Mouse (Mus musculus): ENCODE measurements around the gene Mettl3. TPM values are rescaled to one million over a fixed set of nuclear protein-coding genes. Genes with fewer than 3 reads are reported as not detected.
"Not testable (repeated sequence)": the region's sequence is repeated elsewhere in the genome, so short reads cannot be mapped to it uniquely, and the experiment has no call there.

Mettl3 gene
- polyA plus RNA-seq, 1 experiment from 2014 or later: 53.7 TPM

GRCm38 (mm10) chr14:52319361-52319760, 14.4 kb upstream of the Mettl3 start:
- 31% methylated on average over 6 of the region's 6 CpGs for WGBS
- no peak overlapping the region; the same call in 1 of the 2 replicates for H3K27ac ChIP-seq (ENCODE audit: low read depth, low read length)
- ATAC-seq (ENCODE audit: low FRiP score, low TSS enrichment): no peak
- H3K36me3 ChIP-seq (ENCODE audit: control insufficient read depth, insufficient read depth, low read length): peaks cover 5% of the 10 kb centered on the region; the same call in 1 of the 2 replicates
- H3K27me3 ChIP-seq (ENCODE audit: control insufficient read depth, insufficient read depth, low read length): no peaks in the 10 kb centered on the region
- H3K9me3 ChIP-seq (ENCODE audit: control insufficient read depth, low read length): no peaks in the 10 kb centered on the region
- peaks cover 10% of the 10 kb centered on the region; the same call in 1 of the 2 replicates for H3K4me1 ChIP-seq (ENCODE audit: control insufficient read depth, insufficient read depth, low read length)
- no peak overlapping the region for H3K4me3 ChIP-seq (ENCODE audit: low read length)
- no peak overlapping the region for H3K4me2 ChIP-seq (replicated peaks; ENCODE audit: low read depth, low read length)
- no peak overlapping the region for H3K9ac ChIP-seq (ENCODE audit: low read depth, low read length)

DNA sequence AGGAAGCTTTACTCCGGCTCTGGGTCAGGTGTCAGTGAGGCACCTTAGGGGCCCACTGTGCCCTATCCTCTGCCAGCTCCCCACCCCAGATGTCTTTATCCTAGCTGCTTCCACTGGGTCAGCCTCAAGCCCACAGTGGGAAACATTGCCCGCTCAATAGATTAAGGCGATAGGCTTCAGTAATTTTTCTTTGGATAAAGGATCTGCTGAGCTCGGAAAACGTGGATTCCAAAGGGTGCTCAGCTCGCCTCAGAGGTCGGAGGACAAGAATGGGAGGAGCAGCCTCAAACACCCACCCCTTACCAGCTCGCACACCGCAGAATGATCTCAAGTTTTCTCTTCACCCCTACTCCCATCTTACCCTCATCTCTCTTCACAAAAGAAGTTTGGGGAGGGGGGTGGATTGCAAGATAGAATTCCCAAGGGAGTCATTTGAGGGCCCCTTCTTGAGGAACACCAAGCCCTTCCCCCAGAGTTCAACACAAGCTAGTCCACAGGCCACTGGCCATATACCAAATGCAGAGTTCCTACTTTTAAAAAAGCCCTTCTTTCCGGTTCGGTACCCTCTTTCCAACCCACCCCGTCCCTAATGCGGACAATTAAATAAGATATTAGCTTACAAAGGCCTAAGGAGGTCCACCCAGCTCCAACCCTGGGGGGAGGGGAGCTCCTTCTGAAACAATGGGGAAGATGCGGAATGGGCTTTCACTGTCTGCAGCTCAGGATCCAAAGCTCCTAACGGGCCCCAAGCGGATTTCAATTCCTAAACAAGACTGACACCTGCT, 11.7 kb upstream of the Mettl3 start:
- peak overlapping the region; percentile 93 for H3K4me2 ChIP-seq (replicated peaks; ENCODE audit: low read depth, low read length)
- H3K27me3 ChIP-seq (ENCODE audit: control insufficient read depth, insufficient read depth, low read length): no peaks in the 10 kb centered on the region
- peak overlapping the region; percentile 68 for H3K4me3 ChIP-seq (ENCODE audit: low read length)
- ATAC-seq (ENCODE audit: low FRiP score, low TSS enrichment): peak; percentile 90
- H3K27ac ChIP-seq (ENCODE audit: low read depth, low read length): peak overlapping the region; percentile 93
- peak overlapping the region; percentile 80 for H3K9ac ChIP-seq (ENCODE audit: low read depth, low read length)
- WGBS: 5% methylated on average over 16 of the region's 16 CpGs
- peaks cover 16% of the 10 kb centered on the region; the same call in 1 of the 2 replicates for H3K4me1 ChIP-seq (ENCODE audit: control insufficient read depth, insufficient read depth, low read length)
- peaks cover 10% of the 10 kb centered on the region; the same call in 1 of the 2 replicates for H3K9me3 ChIP-seq (ENCODE audit: control insufficient read depth, low read length)
- peaks cover 33% of the 10 kb centered on the region for H3K36me3 ChIP-seq (ENCODE audit: control insufficient read depth, insufficient read depth, low read length)

GRCm38 (mm10) chr14:52315792-52316440, 11.0 kb upstream of the Mettl3 start:
- Histone ChIP-seq H3K9me3 (ENCODE audit: control insufficient read depth, low read length) (peaks cover 10% of the 10 kb centered on the region; the same call in 1 of the 2 replicates), H3K4me2 (replicated peaks; ENCODE audit: low read depth, low read length) (peak overlapping the region; percentile 93), H3K4me1 (ENCODE audit: control insufficient read depth, insufficient read depth, low read length) (peaks cover 16% of the 10 kb centered on the region; the same call in 1 of the 2 replicates), H3K9ac (ENCODE audit: low read depth, low read length) (peak overlapping the region; percentile 80), H3K36me3 (ENCODE audit: control insufficient read depth, insufficient read depth, low read length) (peaks cover 34% of the 10 kb centered on the region), H3K27me3 (ENCODE audit: control insufficient read depth, insufficient read depth, low read length) (no peaks in the 10 kb centered on the region), H3K27ac (ENCODE audit: low read depth, low read length) (peak overlapping the region; percentile 93), H3K4me3 (ENCODE audit: low read length) (peak overlapping the region; percentile 68)
- WGBS: 1% methylated on average over 37 of the region's 41 CpGs
- peak; percentile 88 for ATAC-seq (ENCODE audit: low FRiP score, low TSS enrichment)

GRCm38 (mm10) chr14:52315283-52315780, 10.4 kb upstream of the Mettl3 start:
- H3K4me1 ChIP-seq (ENCODE audit: control insufficient read depth, insufficient read depth, low read length): peaks cover 16% of the 10 kb centered on the region; the same call in 1 of the 2 replicates

GRCm38 (mm10) chr14:52314808-52315150, 9.9 kb upstream of the Mettl3 start:
- 40% methylated on average over 8 of the region's 8 CpGs for WGBS
- peak overlapping the region; percentile 80; the same call in 1 of the 2 replicates for H3K9ac ChIP-seq (ENCODE audit: low read depth, low read length)
- H3K4me2 ChIP-seq (replicated peaks; ENCODE audit: low read depth, low read length): peak overlapping the region; percentile 93
- H3K27ac ChIP-seq (ENCODE audit: low read depth, low read length): no peak overlapping the region
- H3K4me3 ChIP-seq (ENCODE audit: low read length): peak overlapping the region; percentile 68
- H3K27me3 ChIP-seq (ENCODE audit: control insufficient read depth, insufficient read depth, low read length): no peaks in the 10 kb centered on the region
- peaks cover 10% of the 10 kb centered on the region for H3K9me3 ChIP-seq (ENCODE audit: control insufficient read depth, low read length)
- H3K36me3 ChIP-seq (ENCODE audit: control insufficient read depth, insufficient read depth, low read length): peaks cover 40% of the 10 kb centered on the region
- ATAC-seq (ENCODE audit: low FRiP score, low TSS enrichment): no peak
- H3K4me1 ChIP-seq (ENCODE audit: control insufficient read depth, insufficient read depth, low read length): peaks cover 16% of the 10 kb centered on the region; the same call in 1 of the 2 replicates

More at GRCm38 (mm10) chr14:52315283-52315780, 10.4 kb upstream of the Mettl3 start:
- Histone ChIP-seq H3K9ac (ENCODE audit: low read depth, low read length) (peak overlapping the region; percentile 80), H3K36me3 (ENCODE audit: control insufficient read depth, insufficient read depth, low read length) (peaks cover 39% of the 10 kb centered on the region), H3K4me2 (replicated peaks; ENCODE audit: low read depth, low read length) (peak overlapping the region; percentile 93), H3K27me3 (ENCODE audit: control insufficient read depth, insufficient read depth, low read length) (no peaks in the 10 kb centered on the region), H3K9me3 (ENCODE audit: control insufficient read depth, low read length) (peaks cover 10% of the 10 kb centered on the region), H3K27ac (ENCODE audit: low read depth, low read length) (peak overlapping the region; percentile 93), H3K4me3 (ENCODE audit: low read length) (peak overlapping the region; percentile 68)
- no peak for ATAC-seq (ENCODE audit: low FRiP score, low TSS enrichment)
- WGBS: 6% methylated on average over 17 of the region's 17 CpGs

DNA sequence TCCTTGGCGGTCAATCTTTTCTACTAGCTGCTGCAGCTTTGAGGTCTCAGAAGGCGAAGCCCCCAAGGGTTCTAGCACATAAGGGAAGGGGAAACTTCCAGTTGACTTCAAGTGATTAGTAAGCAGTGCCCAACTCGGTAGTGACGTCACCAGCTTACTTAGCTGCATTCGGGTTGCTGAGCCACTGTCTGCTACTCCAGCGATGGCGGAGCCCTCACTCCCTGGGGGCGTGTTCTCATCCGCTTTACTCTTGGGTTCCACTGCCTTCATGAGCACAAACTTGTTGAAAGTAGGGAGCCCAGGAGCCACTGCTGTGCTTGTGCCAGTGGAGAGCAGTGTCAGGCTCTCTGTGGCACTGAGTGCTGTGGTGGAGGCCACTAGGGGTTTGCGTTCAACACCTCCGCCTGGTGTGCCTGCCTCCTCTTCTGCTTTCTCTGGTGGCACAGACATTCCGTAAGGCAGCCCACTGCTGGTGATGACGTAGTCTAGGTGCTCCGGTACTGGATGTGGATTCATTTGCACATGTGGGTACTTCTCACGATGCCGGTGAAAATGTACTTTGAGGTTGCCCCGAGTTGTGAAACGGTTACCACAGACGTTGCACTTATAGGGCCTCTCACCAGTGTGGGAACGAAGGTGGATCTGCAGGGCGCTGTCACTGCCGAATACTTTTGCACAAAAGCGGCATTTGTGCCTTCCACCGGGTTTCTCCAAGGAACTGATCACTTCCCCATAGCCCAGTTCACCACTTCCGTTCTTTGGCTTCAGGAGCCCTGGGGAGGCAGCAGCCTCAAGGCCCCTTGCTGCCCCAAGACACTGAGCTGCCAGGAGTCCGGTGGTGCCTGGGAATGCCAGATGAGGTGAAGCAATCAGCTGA, 9.2 kb upstream of the Mettl3 start:
- H3K27ac ChIP-seq (ENCODE audit: low read depth, low read length): no peak overlapping the region
- ATAC-seq (ENCODE audit: low FRiP score, low TSS enrichment): no peak
- H3K4me3 ChIP-seq (ENCODE audit: low read length): peak overlapping the region; percentile 68
- peaks cover 42% of the 10 kb centered on the region for H3K36me3 ChIP-seq (ENCODE audit: control insufficient read depth, insufficient read depth, low read length)
- peaks cover 16% of the 10 kb centered on the region; the same call in 1 of the 2 replicates for H3K4me1 ChIP-seq (ENCODE audit: control insufficient read depth, insufficient read depth, low read length)
- H3K27me3 ChIP-seq (ENCODE audit: control insufficient read depth, insufficient read depth, low read length): no peaks in the 10 kb centered on the region
- peaks cover 10% of the 10 kb centered on the region for H3K9me3 ChIP-seq (ENCODE audit: control insufficient read depth, low read length)
- H3K4me2 ChIP-seq (replicated peaks; ENCODE audit: low read depth, low read length): peak overlapping the region; percentile 93
- 87% methylated on average over 26 of the region's 26 CpGs for WGBS
- H3K9ac ChIP-seq (ENCODE audit: low read depth, low read length): no peak overlapping the region

DNA sequence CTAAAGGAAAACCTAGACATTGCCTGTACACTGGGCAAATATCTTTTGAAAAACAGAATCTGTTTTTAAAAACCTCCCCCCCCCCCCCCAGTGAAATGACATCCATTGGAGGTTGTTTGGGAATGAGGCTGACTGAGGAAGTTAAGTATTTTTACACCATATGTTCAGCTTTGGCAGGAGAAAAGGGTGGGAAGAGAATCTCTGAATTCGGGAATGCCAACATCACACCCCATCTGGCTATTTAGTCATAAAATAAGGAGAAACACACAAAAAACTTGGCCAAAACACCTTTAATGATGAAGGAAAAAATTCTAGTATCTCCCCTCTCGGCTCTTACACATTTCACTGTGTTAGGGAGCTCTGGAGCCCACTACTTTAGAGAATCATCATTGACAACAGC, 6.0 kb upstream of the Mettl3 start:
- Histone ChIP-seq H3K36me3 (ENCODE audit: control insufficient read depth, insufficient read depth, low read length) (peaks cover 47% of the 10 kb centered on the region), H3K4me1 (ENCODE audit: control insufficient read depth, insufficient read depth, low read length) (peaks cover 16% of the 10 kb centered on the region; the same call in 1 of the 2 replicates), H3K4me2 (replicated peaks; ENCODE audit: low read depth, low read length) (no peak overlapping the region), H3K9ac (ENCODE audit: low read depth, low read length) (no peak overlapping the region), H3K9me3 (ENCODE audit: control insufficient read depth, low read length) (peaks cover 10% of the 10 kb centered on the region), H3K27me3 (ENCODE audit: control insufficient read depth, insufficient read depth, low read length) (no peaks in the 10 kb centered on the region), H3K27ac (ENCODE audit: low read depth, low read length) (no peak overlapping the region), H3K4me3 (ENCODE audit: low read length) (no peak overlapping the region)
- no peak for ATAC-seq (ENCODE audit: low FRiP score, low TSS enrichment)
- 88% methylated on average over 2 of the region's 2 CpGs for WGBS

DNA sequence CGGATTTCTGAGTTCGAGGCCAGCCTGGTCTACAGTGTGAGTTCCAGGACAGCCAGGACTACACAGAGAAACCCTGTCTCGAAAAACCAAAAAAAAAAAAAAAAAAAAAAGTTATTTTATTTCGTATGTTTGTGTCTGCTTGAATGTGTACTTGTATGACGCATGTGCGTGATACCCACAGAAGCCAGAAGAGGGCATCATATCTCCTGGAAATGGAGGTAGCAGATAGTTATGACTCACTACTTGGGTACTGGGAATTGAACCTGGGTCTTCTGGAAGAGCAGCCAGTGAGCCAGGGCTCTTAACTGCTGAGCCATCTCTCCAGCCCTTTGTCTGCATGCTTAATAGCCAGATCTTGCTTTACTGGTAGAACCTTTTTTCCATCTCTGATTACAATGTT, 5.4 kb upstream of the Mettl3 start:
- not testable (repeated sequence) for H3K4me3 ChIP-seq (ENCODE audit: low read length); H3K4me2 ChIP-seq (replicated peaks; ENCODE audit: low read depth, low read length); H3K9me3 ChIP-seq (ENCODE audit: control insufficient read depth, low read length); H3K27ac ChIP-seq (ENCODE audit: low read depth, low read length); ATAC-seq (ENCODE audit: low FRiP score, low TSS enrichment); H3K27me3 ChIP-seq (ENCODE audit: control insufficient read depth, insufficient read depth, low read length); H3K9ac ChIP-seq (ENCODE audit: low read depth, low read length)
- WGBS: 94% methylated on average over 5 of the region's 6 CpGs
- peaks cover 47% of the 10 kb centered on the region for H3K36me3 ChIP-seq (ENCODE audit: control insufficient read depth, insufficient read depth, low read length)
- H3K4me1 ChIP-seq (ENCODE audit: control insufficient read depth, insufficient read depth, low read length): peaks cover 15% of the 10 kb centered on the region; the same call in 1 of the 2 replicates

Data from kidney, embryonic 14.5 days (tissue).